Mouse (Mus musculus): ENCODE data around the gene Cnnm3.

- TF ChIP-seq E2F4 (IDR thresholded peaks at IDR 0.05; ENCODE audit: insufficient read depth) (no peak), POLR2A (IDR thresholded peaks at IDR 0.05; ENCODE audit: insufficient read length, low read depth) (no peak), MYOG (IDR thresholded peaks at IDR 0.05; ENCODE audit: control insufficient read depth in 1 of 3, insufficient read depth in 1 of 3, insufficient read length in 2 of 3, low read depth in 2 of 3) (no peak), POLR2AphosphoS2 (IDR thresholded peaks at IDR 0.05; ENCODE audit: insufficient read length, low read depth) (no peak), TCF12 (IDR thresholded peaks at IDR 0.05; ENCODE audit: insufficient read depth, poor library complexity, severe bottlenecking) (no peak)
Measured at GRCm38 (mm10) chr1:36483825-36484224, 27.8 kb upstream of the Cnnm3 start.

Measured in myocyte (in vitro differentiated cells).